Mouse (Mus musculus) kidney, adult 2 months (tissue): ENCODE results near the gene Bckdk.

ENCODE experiments used
- CTCF ChIP-seq: fragments of 200-500 bp; conservative IDR thresholded peaks from 2 replicates; pipeline ENCODE4 v1.5.1; 2011; ENCODE audit warnings: low read depth, mild to moderate bottlenecking, control low read depth, low read length, moderate library complexity, mixed read lengths; ENCODE audit not compliant: insufficient read depth, insufficient read length
- POLR2A ChIP-seq: fragments of 200-500 bp; IDR thresholded peaks from one replicate; pipeline ENCODE4 v1.6.1; 2011; ENCODE audit warnings: low read depth, low read length, control low read depth

- TF ChIP-seq POLR2A (no peak), CTCF (no peak)
Observed at GRCm38 (mm10) chr7:127890798-127891197, 13.1 kb upstream of the Bckdk start, which contains the start of gene Prss53.
